Mouse (Mus musculus): ENCODE measurements at regions not wholly inside any gene's neighbourhood (a gene's known extent, or its start where the extent isn't known, plus 50 kb on each side); places are given as distances from the start of the nearest gene placed in this dataset.

DNA sequence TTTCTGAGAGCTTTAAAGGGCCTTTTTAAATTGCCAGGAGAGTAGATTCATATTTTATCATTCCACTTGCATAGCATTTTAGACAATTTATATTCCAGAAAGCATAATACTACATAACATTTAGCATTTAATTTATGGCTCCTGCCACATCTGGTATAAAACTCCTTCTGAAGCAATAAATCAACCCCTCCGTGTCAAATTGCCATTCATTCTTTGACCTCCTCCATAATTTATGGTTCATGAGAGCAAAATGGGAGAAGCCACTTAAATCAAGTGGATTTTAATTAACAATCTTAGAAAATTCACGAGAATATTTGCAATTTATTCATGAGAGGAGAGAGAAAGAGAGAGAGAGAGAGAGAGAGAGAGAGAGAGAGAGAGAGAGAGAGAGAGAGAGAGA is 132.4 kb upstream of the Nrsn1 start:
- TF ChIP-seq GATA1 (IDR thresholded peaks at IDR 0.05; ENCODE audit: borderline replicate concordance, low read length) (no peak), FLI1 (IDR thresholded peaks at IDR 0.05; ENCODE audit: low read length) (no peak)

Measured in megakaryocyte, embryonic 14.5 days (primary cell).